Mouse (Mus musculus): ENCODE measurements at regions not wholly inside any gene's neighbourhood (a gene's known extent, or its start where the extent isn't known, plus 50 kb on each side); places are given as distances from the start of the nearest gene placed in this dataset.

DNA sequence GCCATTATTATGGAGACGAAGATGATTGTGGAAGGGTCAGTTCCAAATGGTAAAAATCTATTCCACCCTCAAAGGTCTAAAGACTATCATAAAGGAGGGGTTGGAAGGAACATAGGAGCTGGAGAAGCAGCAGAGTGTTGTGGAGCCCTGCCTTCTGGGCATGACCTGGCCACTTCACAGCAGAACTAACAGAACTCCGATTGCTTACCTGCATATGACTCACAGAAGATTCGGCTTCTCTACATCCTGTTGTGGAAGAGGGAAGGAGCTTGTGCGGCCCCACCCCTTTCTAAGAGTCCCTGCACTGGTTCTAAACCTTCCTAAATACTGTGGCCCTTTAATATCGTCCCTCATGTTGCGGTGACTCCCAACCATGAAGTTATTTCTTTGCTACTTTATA is 362.7 kb downstream of the Samd5 start:
- no peak overlapping the region for H3K4me3 ChIP-seq (ENCODE audit: insufficient read depth, low read depth, low read length)
- no peaks in the 10 kb centered on the region for H3K79me2 ChIP-seq (ENCODE audit: control insufficient read depth, insufficient read depth, low read length)
- H3K4me1 ChIP-seq (ENCODE audit: control insufficient read depth, insufficient read depth, low read length) = no peaks in the 10 kb centered on the region
- no peaks in the 10 kb centered on the region for H3K36me3 ChIP-seq (ENCODE audit: control insufficient read depth, insufficient read depth, low read length)
- no peak overlapping the region for H3K27ac ChIP-seq (replicated peaks; ENCODE audit: insufficient read depth, low read depth, low read length)
- H3K9ac ChIP-seq (ENCODE audit: low read depth, low read length) = no peak overlapping the region
- DNase-seq (ENCODE audit: extremely low read depth, low read depth, low spot score) = no peak
- H3K27me3 ChIP-seq (ENCODE audit: control insufficient read depth, insufficient read depth, low read length) = no peaks in the 10 kb centered on the region
- TF ChIP-seq POLR2A (IDR thresholded peaks at IDR 0.05; ENCODE audit: extremely low read depth, insufficient read depth, low read length) (no peak), CTCF (IDR thresholded peaks at IDR 0.05; ENCODE audit: low read depth, low read length) (no peak)
- WGBS = 90% methylated on average over 6 of the region's 6 CpGs

DNA sequence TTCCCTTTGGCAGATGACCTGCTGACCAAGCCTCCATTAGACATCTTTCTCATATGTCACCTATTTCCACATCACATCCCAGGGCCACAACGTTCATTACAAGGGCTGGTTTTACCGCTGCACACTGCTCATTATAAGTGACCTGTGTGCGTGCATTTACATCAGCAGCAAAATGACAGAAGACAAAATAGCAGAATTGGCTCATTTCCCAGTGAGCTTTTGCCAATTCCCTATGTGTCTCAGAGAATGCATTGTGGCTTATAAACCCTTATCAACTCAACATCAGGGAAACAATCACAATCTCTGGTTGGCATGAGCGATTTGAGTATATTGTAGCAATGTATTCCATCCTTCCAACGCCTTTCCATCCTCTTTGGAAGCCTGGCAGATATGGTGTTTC is 364.7 kb downstream of the Samd5 start:
- no peaks in the 10 kb centered on the region for H3K4me1 ChIP-seq (ENCODE audit: control insufficient read depth, insufficient read depth, low read length)
- TF ChIP-seq POLR2A (IDR thresholded peaks at IDR 0.05; ENCODE audit: extremely low read depth, insufficient read depth, low read length) = no peak
- TF ChIP-seq CTCF (IDR thresholded peaks at IDR 0.05; ENCODE audit: low read depth, low read length) = no peak
- no peak for DNase-seq (ENCODE audit: extremely low read depth, low read depth, low spot score)
- H3K9ac ChIP-seq (ENCODE audit: low read depth, low read length) = no peak overlapping the region
- 73% methylated on average over 5 of the region's 5 CpGs for WGBS
- H3K27ac ChIP-seq (replicated peaks; ENCODE audit: insufficient read depth, low read depth, low read length) = no peak overlapping the region
- no peaks in the 10 kb centered on the region for H3K79me2 ChIP-seq (ENCODE audit: control insufficient read depth, insufficient read depth, low read length)
- no peaks in the 10 kb centered on the region for H3K36me3 ChIP-seq (ENCODE audit: control insufficient read depth, insufficient read depth, low read length)
- no peak overlapping the region for H3K4me3 ChIP-seq (ENCODE audit: insufficient read depth, low read depth, low read length)
- H3K27me3 ChIP-seq (ENCODE audit: control insufficient read depth, insufficient read depth, low read length) = no peaks in the 10 kb centered on the region

DNA sequence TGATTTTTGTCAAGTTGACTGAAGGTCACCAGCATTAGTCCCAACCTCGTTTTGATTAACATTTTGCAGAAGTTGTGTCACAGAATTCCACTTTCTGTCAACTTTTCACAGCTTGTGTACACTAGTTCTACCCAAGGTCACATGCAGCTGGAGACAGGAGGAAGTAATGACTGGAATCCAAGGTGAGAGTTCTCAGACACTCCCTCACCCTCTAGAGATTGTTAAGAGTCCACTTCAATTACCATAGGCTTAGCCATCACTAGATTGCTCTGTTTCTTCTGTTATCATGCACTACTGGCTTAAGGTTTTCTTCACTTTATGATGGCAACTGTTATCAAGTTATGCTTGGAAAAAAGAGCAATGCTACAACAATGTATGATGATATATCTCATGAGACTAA is 379.0 kb downstream of the Samd5 start:
- Histone ChIP-seq H3K27me3 (ENCODE audit: control insufficient read depth, insufficient read depth, low read length) (no peaks in the 10 kb centered on the region), H3K4me1 (ENCODE audit: control insufficient read depth, insufficient read depth, low read length) (no peaks in the 10 kb centered on the region), H3K4me3 (ENCODE audit: insufficient read depth, low read depth, low read length) (no peak overlapping the region), H3K9ac (ENCODE audit: low read depth, low read length) (no peak overlapping the region), H3K27ac (replicated peaks; ENCODE audit: insufficient read depth, low read depth, low read length) (no peak overlapping the region), H3K79me2 (ENCODE audit: control insufficient read depth, insufficient read depth, low read length) (no peaks in the 10 kb centered on the region), H3K36me3 (ENCODE audit: control insufficient read depth, insufficient read depth, low read length) (no peaks in the 10 kb centered on the region)
- no peak for TF ChIP-seq CTCF (IDR thresholded peaks at IDR 0.05; ENCODE audit: low read depth, low read length)
- TF ChIP-seq POLR2A (IDR thresholded peaks at IDR 0.05; ENCODE audit: extremely low read depth, insufficient read depth, low read length) = no peak
- 5% methylated on average over 1 of the region's 1 CpGs for WGBS
- DNase-seq (ENCODE audit: extremely low read depth, low read depth, low spot score) = no peak

DNA sequence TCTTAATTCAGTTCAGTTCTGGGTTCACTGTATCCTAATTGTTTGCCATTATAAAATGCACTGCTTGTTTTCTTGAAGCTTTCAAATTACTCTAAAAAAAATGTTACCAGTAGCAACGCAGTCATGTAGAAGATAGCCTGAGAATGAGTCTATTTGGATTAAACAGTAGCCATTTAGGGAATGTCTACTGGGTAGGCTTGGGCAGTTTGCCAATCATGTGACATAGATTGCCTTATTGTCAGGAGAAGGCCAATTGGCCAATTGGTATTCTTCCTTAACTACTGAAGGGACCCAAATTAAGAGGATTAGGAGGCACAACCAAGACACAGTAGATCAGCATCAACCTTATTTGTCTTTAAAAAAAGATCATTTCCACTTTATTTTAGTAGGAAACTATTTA is 379.7 kb downstream of the Samd5 start:
- Histone ChIP-seq H3K27ac (replicated peaks; ENCODE audit: insufficient read depth, low read depth, low read length) (no peak overlapping the region), H3K27me3 (ENCODE audit: control insufficient read depth, insufficient read depth, low read length) (no peaks in the 10 kb centered on the region), H3K4me1 (ENCODE audit: control insufficient read depth, insufficient read depth, low read length) (no peaks in the 10 kb centered on the region), H3K9ac (ENCODE audit: low read depth, low read length) (no peak overlapping the region), H3K79me2 (ENCODE audit: control insufficient read depth, insufficient read depth, low read length) (no peaks in the 10 kb centered on the region), H3K36me3 (ENCODE audit: control insufficient read depth, insufficient read depth, low read length) (no peaks in the 10 kb centered on the region), H3K4me3 (ENCODE audit: insufficient read depth, low read depth, low read length) (no peak overlapping the region)
- TF ChIP-seq CTCF (IDR thresholded peaks at IDR 0.05; ENCODE audit: low read depth, low read length) (no peak), POLR2A (IDR thresholded peaks at IDR 0.05; ENCODE audit: extremely low read depth, insufficient read depth, low read length) (no peak)
- WGBS = 78% methylated on average over 1 of the region's 1 CpGs
- no peak for DNase-seq (ENCODE audit: extremely low read depth, low read depth, low spot score)

DNA sequence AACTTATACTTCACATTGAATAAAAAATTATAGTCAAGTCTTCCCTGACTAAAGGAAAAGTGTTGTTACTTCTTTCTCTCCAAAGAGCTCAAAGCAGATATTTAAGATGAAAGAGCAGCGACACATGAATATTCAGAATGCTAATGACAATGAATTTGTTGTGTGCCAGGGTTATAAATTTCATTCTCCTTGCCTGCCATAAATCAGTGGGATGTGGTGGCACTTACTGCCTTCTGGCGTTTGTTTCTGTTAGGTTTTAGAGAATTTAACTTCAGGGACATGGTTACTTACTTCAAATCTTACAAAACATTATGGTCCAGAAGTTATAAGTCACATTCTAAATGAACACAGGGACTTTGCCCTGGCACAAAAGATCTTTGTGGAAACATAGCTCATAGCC is 380.4 kb downstream of the Samd5 start:
- no peak for DNase-seq (ENCODE audit: extremely low read depth, low read depth, low spot score)
- 82% methylated on average over 2 of the region's 2 CpGs for WGBS
- H3K4me3 ChIP-seq (ENCODE audit: insufficient read depth, low read depth, low read length) = no peak overlapping the region
- H3K4me1 ChIP-seq (ENCODE audit: control insufficient read depth, insufficient read depth, low read length) = no peaks in the 10 kb centered on the region
- no peaks in the 10 kb centered on the region for H3K36me3 ChIP-seq (ENCODE audit: control insufficient read depth, insufficient read depth, low read length)
- no peak overlapping the region for H3K27ac ChIP-seq (replicated peaks; ENCODE audit: insufficient read depth, low read depth, low read length)
- no peak overlapping the region for H3K9ac ChIP-seq (ENCODE audit: low read depth, low read length)
- no peaks in the 10 kb centered on the region for H3K27me3 ChIP-seq (ENCODE audit: control insufficient read depth, insufficient read depth, low read length)
- TF ChIP-seq CTCF (IDR thresholded peaks at IDR 0.05; ENCODE audit: low read depth, low read length) (no peak), POLR2A (IDR thresholded peaks at IDR 0.05; ENCODE audit: extremely low read depth, insufficient read depth, low read length) (no peak)
- no peaks in the 10 kb centered on the region for H3K79me2 ChIP-seq (ENCODE audit: control insufficient read depth, insufficient read depth, low read length)

DNA sequence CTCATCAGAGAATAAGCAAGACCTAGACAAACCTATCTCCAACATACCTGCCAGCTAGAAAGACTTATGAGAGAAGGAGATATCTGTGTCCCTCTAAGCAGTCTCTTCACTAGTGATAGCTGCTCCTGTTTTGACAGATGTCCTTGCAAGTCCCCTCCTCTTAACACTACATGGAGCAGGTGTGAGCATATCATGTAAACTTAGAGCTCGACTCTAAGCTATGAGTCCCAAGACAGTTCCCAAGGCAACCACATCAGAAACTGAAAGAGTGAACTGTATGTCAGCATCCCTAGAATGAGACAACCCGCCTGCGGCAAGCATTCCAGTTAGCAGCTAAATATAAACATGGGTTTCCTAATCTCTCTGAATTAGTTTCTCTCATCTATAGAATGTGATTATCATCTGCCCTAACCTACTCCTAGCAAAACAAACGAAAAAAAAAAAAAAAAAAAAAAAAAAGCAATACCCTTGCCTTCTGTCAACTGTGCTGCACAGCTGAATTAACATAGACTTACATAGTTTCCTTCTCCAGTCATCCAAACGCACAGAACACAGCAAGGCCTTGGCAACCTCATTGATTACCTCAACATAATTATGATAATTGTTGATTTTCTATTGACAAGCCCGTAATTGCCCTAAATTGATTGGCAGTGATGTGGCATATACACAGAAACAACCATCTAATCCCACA is 383.4 kb downstream of the Samd5 start:
- H3K4me1 ChIP-seq (ENCODE audit: control insufficient read depth, insufficient read depth, low read length) = no peaks in the 10 kb centered on the region
- no peak overlapping the region for H3K9ac ChIP-seq (ENCODE audit: low read depth, low read length)

More for the DNA sequence above, 383.4 kb downstream of the Samd5 start:
- TF ChIP-seq CTCF (IDR thresholded peaks at IDR 0.05; ENCODE audit: low read depth, low read length) = no peak
- TF ChIP-seq POLR2A (IDR thresholded peaks at IDR 0.05; ENCODE audit: extremely low read depth, insufficient read depth, low read length) = no peak
- H3K36me3 ChIP-seq (ENCODE audit: control insufficient read depth, insufficient read depth, low read length) = no peaks in the 10 kb centered on the region
- H3K27me3 ChIP-seq (ENCODE audit: control insufficient read depth, insufficient read depth, low read length) = no peaks in the 10 kb centered on the region
- WGBS = 60% methylated on average over 6 of the region's 6 CpGs
- H3K4me3 ChIP-seq (ENCODE audit: insufficient read depth, low read depth, low read length) = no peak overlapping the region
- H3K27ac ChIP-seq (replicated peaks; ENCODE audit: insufficient read depth, low read depth, low read length) = no peak overlapping the region
- no peaks in the 10 kb centered on the region for H3K79me2 ChIP-seq (ENCODE audit: control insufficient read depth, insufficient read depth, low read length)
- DNase-seq (ENCODE audit: extremely low read depth, low read depth, low spot score) = no peak
